Mouse (Mus musculus): Measurements from ENCODE around the gene Tenm2.

DNA sequence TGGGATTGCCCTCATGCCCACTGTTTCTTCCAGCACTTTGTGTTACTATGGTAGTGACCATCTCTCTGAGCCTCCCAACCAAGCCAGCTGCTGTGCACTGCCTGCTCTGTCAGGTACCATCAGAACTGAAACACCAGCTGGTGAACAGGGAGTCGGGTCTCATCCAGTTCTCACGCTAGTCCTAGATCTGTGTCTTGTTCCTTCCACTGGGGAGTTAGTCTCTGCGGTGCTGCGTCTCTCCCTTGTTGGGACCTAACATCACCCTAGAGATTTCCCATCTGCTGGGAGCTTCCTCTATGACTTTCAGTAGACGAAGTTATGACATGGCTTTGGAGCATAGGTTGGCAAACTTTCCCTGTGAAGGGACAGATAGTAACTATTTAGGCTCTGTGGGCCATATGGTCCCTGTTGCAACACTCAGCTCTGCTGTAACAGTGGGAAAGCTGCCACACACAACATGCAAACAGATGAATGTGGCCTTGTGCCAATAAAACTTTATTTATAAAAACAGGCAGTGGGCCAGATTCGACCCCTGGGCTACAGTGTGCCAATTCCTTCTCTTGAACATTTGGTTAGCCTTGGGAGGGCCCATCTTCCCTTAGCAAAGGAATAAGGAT is 1066.7 kb downstream of the Tenm2 start:
- TF ChIP-seq GATA1 (IDR thresholded peaks at IDR 0.05; ENCODE audit: borderline replicate concordance, low read length) (no peak), FLI1 (IDR thresholded peaks at IDR 0.05; ENCODE audit: low read length) (no peak)
